Mouse (Mus musculus) stomach, postnatal 0 days (tissue): ENCODE data around the gene Ankrd39.

Source experiments
- CTCF ChIP-seq: IDR thresholded peaks from 2 replicates; pipeline ENCODE4 v1.5.1; 2016; ENCODE audit warnings: antibody characterized with exemption, low read depth, mild to moderate bottlenecking, moderate library complexity
- EP300 ChIP-seq: optimal IDR thresholded peaks from 2 replicates; pipeline ENCODE3; 2016; ENCODE audit warnings: antibody characterized with exemption

DNA sequence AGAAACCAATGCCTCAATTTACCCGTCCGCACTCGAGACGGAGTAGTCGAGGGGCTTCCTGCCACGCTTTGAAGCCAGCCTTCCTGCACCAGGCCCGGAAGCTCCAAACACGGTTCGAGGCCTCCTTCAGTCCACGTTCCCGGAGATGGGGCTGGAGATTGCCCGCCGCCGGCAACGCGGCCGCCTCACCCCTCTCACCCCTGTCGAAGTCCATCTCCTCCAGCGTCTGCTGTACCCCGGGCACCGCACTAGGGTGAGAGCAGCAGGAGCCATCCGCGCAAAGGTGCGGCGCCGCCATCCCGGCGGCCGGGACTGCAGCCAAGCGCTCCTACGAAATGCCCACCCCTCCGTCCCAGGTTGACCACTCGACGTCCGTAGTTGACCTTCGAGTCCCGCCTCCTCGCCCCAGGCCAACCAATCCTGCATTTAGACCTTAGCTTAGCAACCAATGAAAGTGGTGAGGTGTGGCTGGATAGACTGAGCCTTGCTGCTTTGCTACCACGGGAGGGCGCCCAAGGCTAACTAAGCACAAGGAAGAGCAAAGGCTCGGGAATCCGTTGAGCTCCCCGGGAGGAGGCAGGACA lies at the start of gene Ankrd39:
- TF ChIP-seq CTCF: peak; percentile 100
- no peak for TF ChIP-seq EP300
